Mouse (Mus musculus): ENCODE results near the gene Cpa2. TPM values are rescaled to one million over a fixed set of nuclear protein-coding genes. Genes with fewer than 3 reads are reported as not detected.

Gene Cpa2
- total RNA-seq (2021): under 1 TPM in 1 of 2 experiments, not detected in 1; 0.64 TPM
- long read RNA-seq, experiment 1: 0 reads
- long read RNA-seq, experiment 2, partial matches to known transcripts: 0 of 2 reads
- long read RNA-seq, experiment 2, other reads (novel, unspliced or antisense): 0 of 2 reads

DNA sequence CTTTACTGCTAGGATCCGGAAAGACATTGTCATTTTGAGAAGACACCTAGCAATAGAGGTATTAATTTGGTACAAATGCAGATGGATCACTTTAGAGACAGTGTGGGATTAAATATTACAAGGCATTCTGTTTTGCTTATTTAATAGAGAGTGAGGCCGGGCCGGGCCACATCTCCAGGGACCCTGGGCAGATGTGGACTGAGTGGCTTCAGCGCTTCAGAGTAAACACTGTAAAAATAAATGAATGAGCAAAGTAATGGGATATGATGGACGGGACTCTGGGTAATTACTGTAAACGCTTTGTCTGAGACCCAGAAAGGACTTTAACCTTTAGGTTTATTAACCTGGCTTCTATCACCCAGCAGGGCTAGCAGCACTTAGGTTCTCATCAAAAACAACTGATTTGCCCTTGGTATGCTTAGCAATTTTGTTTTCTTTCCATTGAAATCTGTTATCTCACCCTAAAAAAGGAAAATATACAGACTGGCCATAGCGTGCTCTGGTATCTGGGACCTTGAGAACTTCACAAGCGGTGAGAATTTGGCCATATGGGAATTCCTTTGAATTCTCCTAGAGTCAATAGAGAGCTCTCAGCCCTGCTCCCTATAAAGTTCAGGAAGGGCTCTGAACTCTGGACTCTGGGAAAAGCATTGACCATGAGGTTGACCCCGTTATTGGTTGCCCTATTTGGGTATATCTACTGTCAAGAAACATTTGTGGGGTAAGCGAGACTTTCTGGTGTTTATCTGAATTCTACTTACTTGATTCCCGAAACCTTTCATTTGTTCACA lies at the start of gene Cpa2:
TSS of gene Cpa2 (plus strand) at position 574 of the 791 bp plus-strand sequence.
- no peak for TF ChIP-seq CTCF (conservative IDR thresholded peaks at IDR 0.05)
- no peak within 1 kb of the TSS for H3K4me3 ChIP-seq
- DNase-seq (ENCODE audit: low spot score in 2 of 2): no peak
- no peak within 1 kb of the TSS for H3K27ac ChIP-seq

DNA sequence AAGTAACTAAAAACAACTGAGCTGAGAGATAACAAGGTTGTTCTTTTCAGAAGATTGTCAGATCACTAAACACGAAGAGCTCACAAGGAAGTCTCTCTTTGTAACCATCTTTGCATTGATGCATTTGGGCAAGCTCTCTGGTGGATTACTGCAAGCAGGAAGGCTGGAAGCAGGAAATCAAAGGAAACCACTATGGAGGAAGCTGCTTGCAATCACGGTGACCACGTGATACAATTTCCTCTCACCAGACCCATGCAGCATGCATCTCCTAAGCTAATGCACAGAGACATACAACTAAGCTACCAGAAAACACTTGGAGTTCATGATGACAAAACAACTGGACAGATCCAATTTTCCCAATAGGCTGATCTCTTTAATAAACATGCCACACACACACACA lies 42.3 kb upstream of the Cpa2 start:
- DNase-seq (ENCODE audit: low spot score in 2 of 2): no peak
- no peak for TF ChIP-seq CTCF (conservative IDR thresholded peaks at IDR 0.05)
- no peak overlapping the region for H3K4me3 ChIP-seq
- H3K27ac ChIP-seq: no peak overlapping the region

DNA sequence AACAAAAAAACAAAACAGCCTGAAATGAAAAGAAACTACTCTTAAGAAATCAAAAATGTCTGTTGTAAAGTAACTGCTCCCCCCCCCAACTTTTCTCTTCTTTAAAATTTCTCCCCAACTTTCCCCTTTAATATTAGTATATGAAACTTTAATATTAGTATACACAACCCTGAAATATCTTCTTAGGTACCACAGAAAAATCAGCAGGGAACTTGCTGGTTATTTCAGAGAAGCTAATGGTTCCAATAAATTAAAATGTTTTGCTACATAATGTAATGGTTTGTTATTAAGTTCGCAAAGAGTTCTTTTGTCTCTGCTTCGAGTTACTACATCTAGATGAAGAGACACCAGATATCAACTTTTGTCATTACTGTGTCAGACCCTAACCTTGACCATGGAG lies 32.6 kb upstream of the Cpa2 start:
- DNase-seq (ENCODE audit: low spot score in 2 of 2): no peak
- H3K4me3 ChIP-seq: peak overlapping the region; percentile 78
- no peak for TF ChIP-seq CTCF (conservative IDR thresholded peaks at IDR 0.05)
- H3K27ac ChIP-seq: peak overlapping the region; percentile 92

DNA sequence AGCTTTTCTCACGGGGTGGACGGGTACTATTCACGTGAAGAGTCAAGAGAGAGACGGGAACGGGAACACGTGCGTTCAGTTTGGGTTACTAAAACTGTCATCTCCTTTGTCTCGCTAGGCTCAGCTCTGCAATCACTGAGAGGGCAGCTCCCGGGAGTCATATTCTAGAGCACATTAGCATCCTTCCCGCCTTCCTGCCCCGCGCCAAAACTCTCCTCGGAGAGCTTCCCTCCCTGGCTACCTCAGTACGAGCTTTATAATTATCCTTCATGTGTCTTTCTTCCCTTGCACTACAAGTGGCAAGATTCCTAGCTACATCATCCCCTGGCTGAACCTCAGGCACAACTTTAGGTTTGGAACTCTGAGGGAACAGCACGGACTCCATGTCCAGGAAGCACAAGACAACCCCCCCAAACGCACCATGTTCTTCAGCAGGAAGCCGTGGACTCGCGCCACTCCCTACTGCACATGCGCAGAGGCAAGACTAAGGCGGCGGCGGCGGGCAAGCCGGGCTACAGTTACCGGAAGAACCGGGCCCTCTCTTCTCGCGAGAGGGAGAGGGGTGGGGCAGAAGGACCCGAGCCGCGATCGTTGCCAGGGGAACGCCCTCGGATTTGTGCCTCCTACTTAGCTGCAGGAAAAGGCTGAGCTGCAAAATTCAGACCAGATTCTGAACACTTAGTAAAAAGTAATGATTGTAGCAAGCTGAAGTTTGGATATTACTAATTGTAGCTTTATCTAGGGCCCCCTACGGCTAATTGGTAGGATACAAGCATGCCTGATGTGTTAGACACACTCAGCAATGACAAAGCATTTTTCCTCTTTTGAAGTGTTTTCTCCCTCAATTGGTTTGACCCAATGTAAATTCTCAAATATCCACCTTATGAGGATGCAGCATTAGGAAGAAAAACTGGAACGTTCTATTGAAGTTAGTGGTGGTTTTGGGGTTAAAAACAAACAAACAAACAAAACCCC lies 31.8 kb upstream of the Cpa2 start, which contains the start of the genes Tmem209 and Ssmem1:
TSS of gene Tmem209 (minus strand) at position 519 of the 975 bp plus-strand sequence.
TSS of gene Ssmem1 (plus strand) at position 585 of the 975 bp plus-strand sequence.
- TF ChIP-seq CTCF (conservative IDR thresholded peaks at IDR 0.05): no peak
- peak; percentile 98 to 99 for DNase-seq (ENCODE audit: low spot score in 2 of 2)
- peak within 1 kb of the TSS; percentile 92 for H3K27ac ChIP-seq
- H3K4me3 ChIP-seq: peak within 1 kb of the TSS; percentile 78

DNA sequence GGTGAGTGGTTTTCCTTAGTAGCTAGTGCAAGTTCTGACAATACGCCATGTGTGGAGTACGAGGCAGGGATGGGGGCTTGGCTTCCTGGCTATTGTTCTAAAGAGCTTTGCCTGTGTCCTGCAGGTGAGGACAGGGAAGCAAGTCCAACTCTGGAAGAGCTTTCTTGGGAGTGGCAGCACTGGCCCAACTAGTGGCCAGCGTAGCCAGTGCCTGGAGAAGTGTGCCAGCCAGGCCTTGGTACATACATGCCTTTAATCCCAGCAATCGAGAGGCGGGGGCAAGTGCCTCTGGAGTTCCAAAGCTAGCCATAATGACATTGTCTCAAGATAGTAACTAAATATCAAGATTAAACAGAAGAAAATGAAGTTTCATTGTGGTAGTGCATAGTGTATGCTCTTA lies 31.1 kb upstream of the Cpa2 start:
- DNase-seq (ENCODE audit: low spot score in 2 of 2): no peak
- no peak for TF ChIP-seq CTCF (conservative IDR thresholded peaks at IDR 0.05)
- H3K27ac ChIP-seq: peak overlapping the region; percentile 92
- peak overlapping the region; percentile 78; the same call in 1 of the 2 replicates for H3K4me3 ChIP-seq

DNA sequence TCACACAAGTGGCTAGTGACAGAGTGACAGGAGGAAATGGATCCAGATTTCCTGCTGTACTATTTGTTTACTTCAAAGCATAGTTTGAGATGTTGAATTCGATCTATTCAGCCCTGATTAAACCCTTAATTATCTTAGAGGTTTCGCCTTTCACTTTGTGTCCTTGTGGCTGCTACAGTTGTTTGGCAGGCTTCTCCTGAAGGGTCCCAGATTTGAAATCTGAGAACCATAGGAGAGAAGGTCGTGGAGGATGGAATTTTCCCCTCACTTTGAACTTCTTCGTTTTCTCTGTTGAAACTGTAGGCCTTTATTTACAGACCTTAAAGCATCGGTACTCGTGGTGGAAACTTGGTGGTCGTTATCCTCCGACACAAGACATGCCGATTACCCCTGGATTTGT lies 27.1 kb upstream of the Cpa2 start:
- DNase-seq (ENCODE audit: low spot score in 2 of 2): no peak
- H3K4me3 ChIP-seq: no peak overlapping the region
- no peak overlapping the region for H3K27ac ChIP-seq
- TF ChIP-seq CTCF (conservative IDR thresholded peaks at IDR 0.05): no peak

DNA sequence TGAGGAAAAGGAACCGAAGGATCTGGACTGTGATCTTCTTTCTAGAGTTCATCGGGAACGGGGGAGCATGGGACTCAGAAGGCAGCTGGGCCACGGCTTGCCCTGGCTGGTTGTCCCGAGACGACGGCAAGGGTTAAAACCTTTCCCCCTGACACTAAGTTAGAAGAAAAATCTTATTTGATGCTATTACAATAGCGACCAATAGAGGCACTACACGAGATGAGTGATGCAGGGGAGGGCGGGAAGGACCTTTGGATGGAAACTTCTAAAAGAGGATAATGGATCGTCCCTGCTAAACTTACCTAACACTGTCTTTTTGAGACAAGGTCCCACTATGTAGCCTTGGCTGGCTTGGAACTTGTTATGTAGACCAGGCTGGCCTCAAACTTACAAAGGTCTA lies 21.0 kb upstream of the Cpa2 start:
- no peak overlapping the region for H3K27ac ChIP-seq
- no peak overlapping the region for H3K4me3 ChIP-seq
- TF ChIP-seq CTCF (conservative IDR thresholded peaks at IDR 0.05): peak; percentile 52
- DNase-seq (ENCODE audit: low spot score in 2 of 2): no peak

DNA sequence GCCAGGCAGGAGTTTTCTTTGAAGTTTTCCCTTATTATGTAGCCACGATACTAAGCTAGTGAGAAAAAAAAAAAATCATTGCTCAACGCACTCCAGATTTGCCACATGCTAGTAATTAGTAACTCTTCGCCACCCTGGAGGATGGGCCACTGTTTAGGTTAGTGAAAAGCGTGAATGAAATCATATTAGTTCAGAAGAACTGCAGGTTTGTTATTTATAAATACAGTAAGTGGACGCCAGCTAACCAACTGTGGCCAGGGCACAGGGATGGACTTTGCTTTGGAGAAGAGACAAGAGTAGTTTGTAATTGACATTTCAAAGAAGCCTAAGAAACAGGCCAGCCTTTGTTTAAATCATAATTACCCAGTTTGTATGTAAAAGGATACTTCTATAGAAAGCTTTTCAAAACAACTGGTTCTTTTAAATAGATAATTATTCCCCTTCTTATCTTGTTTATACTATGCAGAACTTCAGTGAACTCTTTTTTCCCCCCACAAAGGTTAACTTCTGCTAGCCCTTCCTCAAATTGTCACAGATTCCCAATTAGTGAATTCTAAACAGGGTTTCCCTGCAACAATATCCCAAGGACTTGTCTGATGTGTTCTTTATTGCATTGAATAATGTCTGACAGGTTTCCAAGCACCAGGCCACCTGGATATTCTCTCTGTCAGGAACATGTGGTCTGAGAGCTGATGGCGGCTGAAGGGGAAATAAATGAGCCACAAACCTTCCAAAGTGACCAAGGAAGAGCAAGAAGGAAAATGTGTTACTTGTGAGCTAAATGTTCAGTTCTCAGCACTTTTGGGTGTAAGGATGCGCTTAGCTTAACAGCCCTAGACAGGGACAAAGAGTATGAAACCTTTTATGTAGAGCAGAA lies 15.7 kb upstream of the Cpa2 start:
- no peak overlapping the region for H3K4me3 ChIP-seq
- DNase-seq (ENCODE audit: low spot score in 2 of 2): no peak
- no peak for TF ChIP-seq CTCF (conservative IDR thresholded peaks at IDR 0.05)
- H3K27ac ChIP-seq: no peak overlapping the region

DNA sequence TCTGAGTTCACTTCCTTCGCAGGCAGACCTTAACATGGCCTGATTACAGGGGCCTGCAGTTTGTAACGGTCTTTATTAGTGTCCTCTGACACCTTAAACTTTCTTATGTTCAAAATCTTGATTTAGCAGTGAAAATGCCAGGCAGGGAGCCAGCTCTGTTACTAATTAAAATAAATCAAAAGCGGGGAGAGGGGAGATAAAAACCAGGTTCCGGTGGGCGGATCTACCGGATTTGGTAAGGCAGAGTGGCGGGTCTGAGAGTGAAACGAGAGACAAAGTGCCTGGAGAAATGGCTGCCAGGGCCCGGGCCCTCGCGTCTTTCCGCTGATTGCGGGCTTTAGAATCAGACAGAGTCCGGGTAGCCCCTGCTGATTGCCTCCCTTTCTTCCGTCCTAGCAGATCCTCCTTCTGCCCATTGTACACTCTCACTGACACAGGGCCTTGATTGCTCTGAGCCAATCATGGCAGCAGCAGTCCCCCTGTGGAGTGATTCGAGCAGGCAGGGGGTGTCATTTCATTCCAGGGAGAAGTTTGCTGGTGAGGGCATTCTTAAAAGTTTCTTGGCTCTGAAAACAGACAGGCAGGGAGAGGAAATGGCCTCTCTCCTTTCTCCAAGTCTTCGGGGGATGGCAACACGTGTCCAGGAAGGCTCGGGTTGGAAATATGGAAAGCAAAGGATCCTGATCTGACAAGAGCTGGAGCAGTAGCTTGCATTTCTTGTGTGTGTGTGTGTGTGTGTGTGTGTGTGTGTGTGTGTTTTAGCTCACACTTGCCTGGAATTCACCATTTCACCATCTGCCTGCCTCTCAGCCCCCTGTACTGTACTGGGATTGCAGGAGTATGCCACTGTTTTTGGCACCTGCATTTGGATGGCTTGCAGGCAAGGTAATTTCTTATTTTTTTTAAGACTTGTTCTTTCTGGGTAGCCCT lies 14.5 kb upstream of the Cpa2 start:
- Histone ChIP-seq H3K27ac (no peak overlapping the region), H3K4me3 (no peak overlapping the region)
- no peak for TF ChIP-seq CTCF (conservative IDR thresholded peaks at IDR 0.05)
- no peak for DNase-seq (ENCODE audit: low spot score in 2 of 2)

DNA sequence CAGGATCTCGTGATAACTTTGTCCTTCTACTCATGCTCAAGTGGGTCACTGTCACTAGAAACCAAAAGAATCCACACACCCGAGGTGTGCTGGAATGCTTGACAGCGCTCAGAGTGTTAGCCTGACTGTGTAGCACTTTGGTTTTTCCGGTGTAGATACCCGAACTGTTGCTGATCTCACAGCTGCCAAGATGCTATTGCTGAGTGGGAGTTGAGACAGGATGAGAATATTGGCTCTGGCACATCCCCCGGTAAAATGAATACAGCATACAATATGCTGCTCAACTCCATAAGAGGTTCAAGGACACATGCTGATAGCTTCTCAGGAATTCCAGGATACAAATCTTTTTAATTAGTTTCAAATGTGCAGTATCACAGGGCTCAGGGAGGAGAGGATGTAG lies 12.6 kb upstream of the Cpa2 start:
- H3K4me3 ChIP-seq: no peak overlapping the region
- H3K27ac ChIP-seq: no peak overlapping the region
- peak; percentile 25 to 57 for DNase-seq (ENCODE audit: low spot score in 2 of 2)
- TF ChIP-seq CTCF (conservative IDR thresholded peaks at IDR 0.05): no peak

DNA sequence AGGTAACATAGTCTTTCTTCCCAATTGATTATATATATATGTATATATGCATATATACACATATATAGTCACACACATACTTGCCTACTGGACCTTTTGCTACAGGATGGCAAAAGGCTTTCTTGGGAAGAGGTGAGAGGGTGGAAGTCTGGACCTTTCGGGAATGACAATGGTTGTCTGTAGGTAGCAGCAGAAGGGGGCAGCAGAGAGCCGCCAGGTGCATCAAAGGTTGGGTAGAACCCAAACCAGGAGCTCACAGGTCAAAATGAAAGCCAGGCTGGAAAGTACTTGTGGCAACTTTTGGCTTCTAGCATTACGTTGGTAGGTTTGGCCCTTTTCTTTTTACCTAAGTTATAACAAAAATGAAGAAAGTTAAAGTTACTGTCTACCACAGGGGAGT lies 6.0 kb upstream of the Cpa2 start:
- DNase-seq (ENCODE audit: low spot score in 2 of 2): no peak
- no peak overlapping the region for H3K4me3 ChIP-seq
- H3K27ac ChIP-seq: no peak overlapping the region
- peak; percentile 84 for TF ChIP-seq CTCF (conservative IDR thresholded peaks at IDR 0.05)

All from layer of hippocampus, adult 2 months (tissue).